Mouse (Mus musculus) liver, embryonic 14.5 days (tissue): Measurements from ENCODE around the gene Thra. TPM values are rescaled to one million over a fixed set of nuclear protein-coding genes. Genes with fewer than 3 reads are reported as not detected.

ENCODE experiments used
- ATAC-seq: fragments of 200-750 bp; cut with Nextera tagmentation; 2 replicates; pipeline ENCODE4 v1.8.0; 2017; ENCODE audit warnings: moderate number of reproducible peaks, mild to moderate bottlenecking, moderate library complexity; ENCODE audit not compliant: insufficient read depth
- DNase-seq, 3 experiments: peaks; one replicate each; pipeline ENCODE4 v3.0.0-alpha.2; 2012 to 2013; ENCODE audit warnings: low read depth in 3 of 3, low spot score in 3 of 3
- H3K27ac ChIP-seq: fragments of 300-500 bp; sonication (generic); 2 replicates; pipeline ENCODE4 v1.5.1; 2014; ENCODE audit warnings: moderate library complexity, mild to moderate bottlenecking, control low read depth, inconsistent platforms
- H3K27me3 ChIP-seq: fragments of 300-500 bp; sonication (generic); 2 replicates; pipeline ENCODE4 v1.6.1; 2014; ENCODE audit warnings: mild to moderate bottlenecking, low read length, moderate library complexity; ENCODE audit not compliant: control insufficient read depth, insufficient read depth
- H3K36me3 ChIP-seq: fragments of 300-500 bp; sonication (generic); replicated peaks from 2 replicates; pipeline ENCODE4 v1.6.1; 2014; ENCODE audit warnings: low read depth; ENCODE audit not compliant: control insufficient read depth, insufficient read depth
- H3K4me1 ChIP-seq, 2 experiments: fragments of 200-500 bp in 1 of 2; fragments of 300-500 bp in 1 of 2; sonication (generic) in 1 of 2; replicated peaks; 2 replicates each; pipeline ENCODE4 v1.6.1; 2012 to 2014; ENCODE audit warnings: antibody characterized with exemption in 1 of 2, inconsistent platforms in 1 of 2, low read length in 1 of 2; ENCODE audit not compliant: control insufficient read depth in 2 of 2, insufficient read depth in 2 of 2
- H3K4me2 ChIP-seq: fragments of 300-500 bp; sonication (generic); 2 replicates; pipeline ENCODE4 v1.6.1; 2014; ENCODE audit warnings: low read depth, mild to moderate bottlenecking, control low read depth, moderate library complexity
- H3K4me3 ChIP-seq, 2 experiments: fragments of 200-500 bp in 1 of 2; fragments of 300-500 bp in 1 of 2; sonication (generic) in 1 of 2; 2 replicates each; pipeline ENCODE4 v1.5.1; 2012 to 2014; ENCODE audit warnings: low read depth in 2 of 2, low read length in 2 of 2, mild to moderate bottlenecking in 2 of 2, control low read depth in 1 of 2, inconsistent platforms in 1 of 2, moderate library complexity in 1 of 2; ENCODE audit not compliant: insufficient read depth in 1 of 2
- H3K9ac ChIP-seq: fragments of 300-500 bp; sonication (generic); replicated peaks from 2 replicates; pipeline ENCODE4 v1.6.1; 2014; ENCODE audit warnings: mild to moderate bottlenecking, control low read depth, moderate library complexity
- H3K9me3 ChIP-seq: fragments of 300-500 bp; sonication (generic); 2 replicates; pipeline ENCODE4 v1.6.1; 2016; ENCODE audit warnings: low read length, mixed read lengths; ENCODE audit not compliant: control insufficient read depth
- CTCF ChIP-seq: IDR thresholded peaks from 2 replicates; pipeline ENCODE4 v1.5.1; 2016; ENCODE audit warnings: antibody characterized with exemption, low read depth, control low read depth
- EP300 ChIP-seq: IDR thresholded peaks from 2 replicates; pipeline ENCODE4 v1.6.1; 2016; ENCODE audit warnings: antibody characterized with exemption, low read depth
- WGBS: fragments of 180-500 bp; shearing (Covaris S2); extraction: QIAGEN DNeasy Blood & Tissue Kit; methylation state at CpG from one replicate; pipeline ENCODE4 v1.1.7; 2014; ENCODE audit not compliant: insufficient replicate concordance; 5-methylcytosine and 5-hydroxymethylcytosine counted together
- polyA plus RNA-seq, 2 experiments: library from polyadenylated mRNA; depleted of rRNA in 1 of 2; stranded (reverse) in 1 of 2; unstranded in 1 of 2; fragments of >200 nt; fragmentation: Nextera tagmentation in 1 of 2; extraction: Ambion mirVana in 1 of 2; gene quantifications; 2 replicates each; pipeline versions ENCODE4 v1.2.1 to v1.2.3; 2012 to 2014

Gene Thra
- polyA plus RNA-seq, 2 experiments, result 8.3 to 15.6 TPM

- Histone ChIP-seq H3K27ac (peak overlapping the region; percentile 17; the same call in 1 of the 2 replicates), H3K4me3 (peak overlapping the region in 1 of 2 experiments; percentile 54; a peak in 2 of 4 replicates), H3K9me3 (no peaks in the 10 kb centered on the region), H3K9ac (no peak overlapping the region; the same call in 1 of the 2 replicates), H3K27me3 (no peaks in the 10 kb centered on the region), H3K36me3 (peaks cover 6% of the 10 kb centered on the region; the same call in 1 of the 2 replicates), H3K4me2 (peak overlapping the region; percentile 80), H3K4me1 (peaks cover 37 to 40% of the 10 kb centered on the region in 2 experiments)
- peak; percentile 64 for ATAC-seq
- 10% methylated on average over 9 of the region's 9 CpGs for WGBS
- peak; percentile 59 to 70 (median 64) for DNase-seq
- TF ChIP-seq CTCF, result no peak
- no peak for TF ChIP-seq EP300
Observed at GRCm38 (mm10) chr11:98767276-98767675, 26.8 kb downstream of the Thra start.

DNA sequence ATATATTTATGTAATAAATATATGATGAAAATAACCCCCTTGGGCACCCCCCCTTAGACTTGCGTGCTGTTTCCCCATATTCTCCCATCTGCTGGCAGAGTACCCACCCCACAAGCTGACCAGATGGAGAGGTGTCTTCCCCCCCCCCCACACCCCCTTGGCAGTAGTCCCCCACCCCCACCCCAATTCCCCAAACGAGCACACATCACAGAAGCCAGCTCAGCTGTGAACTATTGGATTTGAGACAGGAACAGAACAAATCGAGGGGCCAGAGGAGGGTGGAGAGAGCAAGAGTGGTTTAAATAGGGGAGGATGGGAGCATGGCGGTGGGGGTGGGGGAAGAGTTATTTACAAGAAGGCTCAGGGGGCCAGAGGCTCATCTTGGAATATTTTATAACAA is 27.3 kb downstream of the Thra start:
- Histone ChIP-seq H3K9ac (peak overlapping the region; percentile 67), H3K9me3 (no peaks in the 10 kb centered on the region), H3K27me3 (no peaks in the 10 kb centered on the region), H3K4me3 (peak overlapping the region; percentile 54 to 61; a peak in 3 of 4 replicates), H3K4me2 (peak overlapping the region; percentile 80), H3K27ac (peak overlapping the region; percentile 81), H3K4me1 (peaks cover 41 to 44% of the 10 kb centered on the region in 2 experiments), H3K36me3 (peaks cover 6% of the 10 kb centered on the region; the same call in 1 of the 2 replicates)
- TF ChIP-seq EP300, result no peak
- ATAC-seq (no peak), DNase-seq (no peak)
- 8% methylated on average over 4 of the region's 4 CpGs for WGBS

GRCm38 (mm10) chr11:98768127-98769006 is 27.9 kb downstream of the Thra start:
- no peaks in the 10 kb centered on the region for H3K27me3 ChIP-seq
- peak overlapping the region; percentile 81 for H3K27ac ChIP-seq
- peaks cover 6% of the 10 kb centered on the region; the same call in 1 of the 2 replicates for H3K36me3 ChIP-seq
- DNase-seq (no peak), ATAC-seq (peak; percentile 73)
- H3K4me1 ChIP-seq, result peaks cover 48 to 49% of the 10 kb centered on the region in 2 experiments
- 21% methylated on average over 38 of the region's 39 CpGs for WGBS
- H3K9ac ChIP-seq, result peak overlapping the region; percentile 67
- TF ChIP-seq CTCF, result 0 out of 2 replicates have a peak, but pooled peaks have one; percentile 10
- TF ChIP-seq EP300, result no peak
- H3K4me2 ChIP-seq, result peak overlapping the region; percentile 80
- no peaks in the 10 kb centered on the region for H3K9me3 ChIP-seq
- peak overlapping the region; percentile 54 to 61 for H3K4me3 ChIP-seq

DNA sequence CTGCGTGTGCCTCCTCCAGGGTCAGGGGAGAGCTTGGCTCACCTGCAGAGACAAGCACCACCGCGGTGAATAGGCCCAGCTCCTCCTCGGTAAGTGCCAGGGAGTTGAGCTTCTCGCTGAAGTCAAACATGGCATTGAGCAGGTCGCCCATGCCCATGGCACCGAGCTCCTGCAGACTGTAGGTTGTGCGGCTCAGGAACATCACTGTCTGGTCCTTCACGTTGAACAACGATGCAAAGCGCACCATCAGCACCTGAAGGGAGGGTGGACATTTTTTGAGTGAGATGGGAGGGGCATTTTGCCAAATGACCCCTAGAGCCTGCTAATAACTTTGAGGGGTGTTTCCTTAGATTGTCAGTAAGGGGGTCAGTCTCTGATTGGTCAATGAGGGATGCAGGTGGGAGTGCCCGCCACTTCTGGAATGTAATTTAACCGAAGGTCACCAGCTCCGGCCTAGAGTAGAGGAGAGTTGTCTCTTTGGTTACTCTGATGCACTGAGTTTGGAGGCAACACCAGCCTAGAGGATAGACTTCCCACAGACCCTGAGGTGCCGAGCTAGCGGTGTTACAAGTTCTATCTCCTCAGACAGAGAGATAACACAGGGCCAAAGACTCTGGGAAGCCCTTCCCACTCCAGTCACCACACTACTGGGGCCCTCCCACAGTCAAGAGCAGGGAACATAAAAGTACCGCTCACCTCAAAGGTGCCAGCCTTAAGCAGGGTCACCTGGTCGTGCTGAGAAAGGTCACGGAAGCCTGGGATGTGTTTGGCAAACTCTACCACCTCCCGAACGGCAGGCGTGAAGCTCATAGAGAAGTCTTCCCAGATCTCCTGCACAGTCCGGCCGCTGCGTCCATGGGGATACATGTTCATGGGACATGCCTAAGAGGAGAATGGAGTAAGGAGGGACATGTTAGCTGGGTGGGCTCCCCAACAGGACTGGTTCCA is 28.8 kb downstream of the Thra start:
- Histone ChIP-seq H3K4me2 (peak overlapping the region; percentile 80), H3K4me1 (peaks cover 54% of the 10 kb centered on the region in 2 experiments), H3K27me3 (no peaks in the 10 kb centered on the region), H3K9ac (peak overlapping the region; percentile 67), H3K36me3 (peaks cover 3% of the 10 kb centered on the region; the same call in 1 of the 2 replicates), H3K4me3 (peak overlapping the region; percentile 22 to 54; a peak in 3 of 4 replicates), H3K9me3 (no peaks in the 10 kb centered on the region), H3K27ac (peak overlapping the region; percentile 81)
- 66% methylated on average over 25 of the region's 25 CpGs for WGBS
- TF ChIP-seq EP300 (no peak), CTCF (no peak)
- no peak for DNase-seq
- ATAC-seq, result peak; percentile 2; the same call in 1 of the 2 replicates
